Mouse (Mus musculus) liver, embryonic 14.5 days (tissue): Measurements from ENCODE around the gene Nt5c1a.

ENCODE experiments used
- CTCF ChIP-seq: IDR thresholded peaks from 2 replicates; pipeline ENCODE4 v1.5.1; 2016; ENCODE audit warnings: antibody characterized with exemption, low read depth, control low read depth
- EP300 ChIP-seq: IDR thresholded peaks from 2 replicates; pipeline ENCODE4 v1.6.1; 2016; ENCODE audit warnings: antibody characterized with exemption, low read depth

GRCm38 (mm10) chr4:123228270-123228669 is 27.0 kb downstream of the Nt5c1a start:
- no peak for TF ChIP-seq CTCF
- no peak for TF ChIP-seq EP300
